Mouse (Mus musculus) heart, adult 2 months (tissue): ENCODE data around the gene Apoa5.
"Not testable (repeated sequence)": the region's sequence is repeated elsewhere in the genome, so short reads cannot be mapped to it uniquely, and the experiment has no call there.

Experiments
- CTCF ChIP-seq: fragments of 200-600 bp; IDR thresholded peaks from 2 replicates; pipeline ENCODE4 v1.8.1; 2022; ENCODE audit warnings: antibody characterized with exemption, mild to moderate bottlenecking, moderate library complexity
- EP300 ChIP-seq: fragments of 200-500 bp; IDR thresholded peaks from 2 replicates; pipeline ENCODE4 v1.6.1; 2011; ENCODE audit warnings: low read depth, low read length, control low read depth; ENCODE audit not compliant: insufficient read depth
- POLR2A ChIP-seq: fragments of 200-500 bp; IDR thresholded peaks from 2 replicates; pipeline ENCODE4 v1.6.1; 2011; ENCODE audit warnings: mild to moderate bottlenecking, low read depth, low read length, control low read depth; ENCODE audit not compliant: insufficient read depth

DNA sequence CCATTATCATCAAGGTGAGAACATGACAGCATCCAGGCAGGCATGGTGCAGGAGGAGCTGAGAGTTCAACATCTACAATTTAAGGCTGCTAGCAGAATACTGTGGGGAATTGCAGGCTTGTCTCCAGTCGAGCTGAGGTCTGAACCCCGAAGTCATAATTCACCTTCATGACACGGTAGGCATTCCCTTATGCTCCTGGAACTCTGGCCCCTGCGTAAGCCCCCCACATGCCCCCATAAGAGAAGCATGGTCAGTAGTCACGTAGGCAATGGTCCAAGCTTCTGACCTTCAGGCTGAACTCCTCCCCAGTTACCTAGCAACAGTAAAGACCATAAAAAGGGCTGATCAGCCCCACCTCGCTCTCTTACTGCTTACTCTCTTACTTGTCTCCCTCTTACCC is 51.5 kb downstream of the Apoa5 start, which contains the start of gene 4931429L15Rik:
- not testable (repeated sequence) for TF ChIP-seq CTCF, POLR2A, EP300
